ENCODE assay signal across 25 mouse cellular contexts in genomic region chr2:53502275-53502667, GRCm38 (mm10).
DNase-seq lines count a peak whose midpoint lies in the region; ATAC-seq and TF ChIP-seq lines count a peak whose summit lies in the region.
"Had no signal": no experiment of that assay in that cellular context is flagged by ENCODE, and none has a peak within 500 bp of the region (broad histone marks: within the 10 kb centered on the region; RNA-seq: fewer than 3 reads in every experiment).

No protein-coding gene starts in this region.

- no peaks in the 10 kb centered on the region for H3K27me3 ChIP-seq in hindbrain, embryonic 13.5 days
- no peaks in the 10 kb centered on the region for H3K27me3 ChIP-seq in hindbrain, embryonic 10.5 days (ENCODE audit: insufficient read depth, poor library complexity, severe bottlenecking)
- H3K27me3 ChIP-seq in midbrain, embryonic 11.5 days (ENCODE audit: control insufficient read depth, insufficient read depth, low read length), result no peaks in the 10 kb centered on the region
- H3K27me3 ChIP-seq in midbrain, embryonic 10.5 days (ENCODE audit: low read depth, poor library complexity, severe bottlenecking), result no peaks in the 10 kb centered on the region
- no peaks in the 10 kb centered on the region for H3K27me3 ChIP-seq in forebrain, embryonic 12.5 days
- no peaks in the 10 kb centered on the region for H3K27me3 ChIP-seq in forebrain, postnatal 0 days (ENCODE audit: insufficient read depth, low read length)
- H3K27me3 ChIP-seq: embryonic facial prominence, embryonic 12.5 days; heart, embryonic 12.5 days; intestine, embryonic 15.5 days; limb, embryonic 15.5 days; liver, embryonic 13.5 days; Patski; stomach, embryonic 15.5 days had no signal

- H3K9ac ChIP-seq in hindbrain, embryonic 13.5 days, result no peak overlapping the region
- H3K9ac ChIP-seq in midbrain, embryonic 11.5 days (ENCODE audit: low read length), result no peak overlapping the region
- H3K9ac ChIP-seq in forebrain, embryonic 12.5 days, result no peak overlapping the region
- H3K9ac ChIP-seq in forebrain, postnatal 0 days, result no peak overlapping the region
- H3K9ac ChIP-seq: embryonic facial prominence, embryonic 12.5 days; heart, embryonic 12.5 days; intestine, embryonic 15.5 days; limb, embryonic 15.5 days; liver, embryonic 13.5 days; stomach, embryonic 15.5 days had no signal

- no peak for TF ChIP-seq CTCF in forebrain, postnatal 0 days (IDR thresholded peaks at IDR 0.05; ENCODE audit: low read depth)

- H3K4me2 ChIP-seq in hindbrain, embryonic 13.5 days, result peak overlapping the region; percentile 53; the same call in 1 of the 2 replicates
- no peak overlapping the region for H3K4me2 ChIP-seq in midbrain, embryonic 11.5 days
- H3K4me2 ChIP-seq in forebrain, embryonic 12.5 days, result no peak overlapping the region
- H3K4me2 ChIP-seq in forebrain, postnatal 0 days (ENCODE audit: low read depth), result no peak overlapping the region
- H3K4me2 ChIP-seq: intestine, embryonic 15.5 days; limb, embryonic 15.5 days; liver, embryonic 13.5 days; stomach, embryonic 15.5 days had no signal

- no peak overlapping the region for H3K4me3 ChIP-seq in hindbrain, embryonic 13.5 days
- no peak overlapping the region for H3K4me3 ChIP-seq in hindbrain, embryonic 10.5 days
- H3K4me3 ChIP-seq in midbrain, embryonic 11.5 days (ENCODE audit: low read depth, low read length), result no peak overlapping the region
- H3K4me3 ChIP-seq in midbrain, embryonic 10.5 days, result no peak overlapping the region
- no peak overlapping the region for H3K4me3 ChIP-seq in forebrain, embryonic 12.5 days (replicated peaks)
- no peak overlapping the region for H3K4me3 ChIP-seq in forebrain, postnatal 0 days (ENCODE audit: low read depth, low read length)
- H3K4me3 ChIP-seq: embryonic facial prominence, embryonic 12.5 days; heart, adult 2 months; heart, embryonic 12.5 days; intestine, embryonic 15.5 days; limb, embryonic 10.5 days; limb, embryonic 15.5 days; liver, embryonic 13.5 days; stomach, embryonic 15.5 days had no signal

- no peak; the same call in 1 of the 2 replicates for ATAC-seq in hindbrain, embryonic 13.5 days (ENCODE audit: low FRiP score)
- no peak for ATAC-seq in midbrain, embryonic 11.5 days (ENCODE audit: low FRiP score)
- ATAC-seq in forebrain, embryonic 12.5 days (ENCODE audit: low FRiP score), result 0 out of 2 replicates have a peak, but pooled peaks have one; percentile 36
- ATAC-seq in forebrain, postnatal 0 days, result peak; percentile 82
- ATAC-seq: intestine, embryonic 15.5 days; lung, postnatal 0 days; Patski had no signal

- no peaks in the 10 kb centered on the region for H3K9me3 ChIP-seq in hindbrain, embryonic 13.5 days
- H3K9me3 ChIP-seq in hindbrain, embryonic 10.5 days, result no peaks in the 10 kb centered on the region
- no peaks in the 10 kb centered on the region for H3K9me3 ChIP-seq in midbrain, embryonic 11.5 days (ENCODE audit: control insufficient read depth, low read length)
- no peaks in the 10 kb centered on the region for H3K9me3 ChIP-seq in midbrain, embryonic 10.5 days (replicated peaks)
- H3K9me3 ChIP-seq in forebrain, embryonic 12.5 days, result no peaks in the 10 kb centered on the region
- no peaks in the 10 kb centered on the region for H3K9me3 ChIP-seq in forebrain, postnatal 0 days (ENCODE audit: low read length)
- H3K9me3 ChIP-seq: embryonic facial prominence, embryonic 12.5 days; heart, embryonic 12.5 days; intestine, embryonic 15.5 days; limb, embryonic 10.5 days; limb, embryonic 15.5 days; liver, embryonic 13.5 days; stomach, embryonic 15.5 days had no signal

- 50% methylated on average over 4 of the region's 4 CpGs for WGBS in hindbrain, embryonic 13.5 days
- 67% methylated on average over 4 of the region's 4 CpGs for WGBS in hindbrain, embryonic 10.5 days
- 63% methylated on average over 4 of the region's 4 CpGs for WGBS in midbrain, embryonic 11.5 days
- WGBS in midbrain, embryonic 10.5 days, result 71% methylated on average over 4 of the region's 4 CpGs
- 41% methylated on average over 4 of the region's 4 CpGs for WGBS in forebrain, embryonic 12.5 days
- 25% methylated on average over 4 of the region's 4 CpGs for WGBS in forebrain, postnatal 0 days

- DNase-seq in hindbrain, embryonic 10.5 days (ENCODE audit: low spot score), result no peak
- DNase-seq in midbrain, embryonic 11.5 days (ENCODE audit: low spot score, missing footprints), result peak; percentile 23
- DNase-seq in midbrain, embryonic 10.5 days (ENCODE audit: low spot score), result no peak
- peak; percentile 21 for DNase-seq in forebrain, postnatal 0 days
- DNase-seq in adrenal gland, postnatal 25 days, result no peak
- DNase-seq: adrenal gland, postnatal 10 days; cerebellum, adult 11-12 months; cerebellum, adult 9-11 months; heart, adult 2 months; kidney, adult 2 months; kidney, postnatal 36 days; liver, embryonic 13.5 days; lung, adult 18-20 months; lung, postnatal 4 days; thymus, postnatal 25 days had no signal

- H3K27ac ChIP-seq in hindbrain, embryonic 13.5 days, result no peak overlapping the region
- H3K27ac ChIP-seq in hindbrain, embryonic 10.5 days, result no peak overlapping the region
- no peak overlapping the region for H3K27ac ChIP-seq in midbrain, embryonic 11.5 days (ENCODE audit: low read depth, low read length)
- no peak overlapping the region for H3K27ac ChIP-seq in midbrain, embryonic 10.5 days (replicated peaks)
- H3K27ac ChIP-seq in forebrain, embryonic 12.5 days, result no peak overlapping the region
- no peak overlapping the region for H3K27ac ChIP-seq in forebrain, postnatal 0 days (ENCODE audit: low read depth, low read length)
- H3K27ac ChIP-seq: embryonic facial prominence, embryonic 12.5 days; heart, adult 2 months; intestine, embryonic 15.5 days; limb, embryonic 10.5 days; limb, embryonic 15.5 days; liver, embryonic 13.5 days; stomach, embryonic 15.5 days had no signal

- H3K36me3 ChIP-seq in hindbrain, embryonic 13.5 days, result no peaks in the 10 kb centered on the region
- H3K36me3 ChIP-seq in hindbrain, embryonic 10.5 days, result no peaks in the 10 kb centered on the region
- H3K36me3 ChIP-seq in midbrain, embryonic 11.5 days (ENCODE audit: control insufficient read depth, insufficient read depth, low read length), result no peaks in the 10 kb centered on the region
- no peaks in the 10 kb centered on the region for H3K36me3 ChIP-seq in midbrain, embryonic 10.5 days
- H3K36me3 ChIP-seq in forebrain, embryonic 12.5 days (replicated peaks), result no peaks in the 10 kb centered on the region
- H3K36me3 ChIP-seq in forebrain, postnatal 0 days (ENCODE audit: insufficient read depth), result no peaks in the 10 kb centered on the region
- H3K36me3 ChIP-seq: embryonic facial prominence, embryonic 12.5 days; heart, embryonic 12.5 days; intestine, embryonic 15.5 days; limb, embryonic 10.5 days; limb, embryonic 15.5 days; liver, embryonic 13.5 days; stomach, embryonic 15.5 days had no signal

- peaks cover 7% of the 10 kb centered on the region; the same call in 1 of the 2 replicates for H3K4me1 ChIP-seq in hindbrain, embryonic 13.5 days (replicated peaks)
- H3K4me1 ChIP-seq in hindbrain, embryonic 10.5 days (replicated peaks), result 0 out of 2 replicates have a peak, but pooled peaks cover 3% of the 10 kb centered on the region
- no peaks in the 10 kb centered on the region for H3K4me1 ChIP-seq in midbrain, embryonic 11.5 days (ENCODE audit: control insufficient read depth, insufficient read depth, low read length)
- H3K4me1 ChIP-seq in midbrain, embryonic 10.5 days, result no peaks in the 10 kb centered on the region; the same call in 1 of the 2 replicates
- H3K4me1 ChIP-seq in forebrain, embryonic 12.5 days, result peaks cover 6% of the 10 kb centered on the region
- H3K4me1 ChIP-seq in forebrain, postnatal 0 days (ENCODE audit: insufficient read depth), result no peaks in the 10 kb centered on the region; the same call in 1 of the 2 replicates
- H3K4me1 ChIP-seq: embryonic facial prominence, embryonic 12.5 days; heart, embryonic 12.5 days; intestine, embryonic 15.5 days; limb, embryonic 10.5 days; limb, embryonic 15.5 days; liver, embryonic 13.5 days; stomach, embryonic 15.5 days had no signal

Comparison
In these comparisons a context has a peak if more than half of its experiments do, and no peak if none do; other contexts are left out.
1. DNase-seq: peak in midbrain, embryonic 11.5 days (single experiment) and forebrain, postnatal 0 days (single experiment); none in hindbrain, embryonic 10.5 days (single experiment), midbrain, embryonic 10.5 days (single experiment) and adrenal gland, postnatal 25 days (single experiment).
2. ATAC-seq: peak in forebrain, embryonic 12.5 days (single experiment) and forebrain, postnatal 0 days (single experiment); none in hindbrain, embryonic 13.5 days (single experiment) and midbrain, embryonic 11.5 days (single experiment).